Mouse (Mus musculus) limb, embryonic 10.5 days (tissue): ENCODE results near the gene Olfr787. TPM values are rescaled to one million over a fixed set of nuclear protein-coding genes. Genes with fewer than 3 reads are reported as not detected.

Source experiments
- DNase-seq: peaks from one replicate; pipeline ENCODE4 v3.0.0-alpha.2; 2017; ENCODE audit warnings: low spot score
- H3K27ac ChIP-seq: fragments of 300-500 bp; sonication (generic); 2 replicates; pipeline ENCODE4 v1.5.1; 2016; ENCODE audit warnings: mild to moderate bottlenecking
- H3K27me3 ChIP-seq: fragments of 300-500 bp; sonication (generic); 2 replicates; pipeline ENCODE4 v1.6.1; 2016; ENCODE audit warnings: low read depth, mild to moderate bottlenecking; ENCODE audit not compliant: poor library complexity, severe bottlenecking
- H3K36me3 ChIP-seq: fragments of 300-500 bp; sonication (generic); 2 replicates; pipeline ENCODE4 v1.6.1; 2016; ENCODE audit warnings: mild to moderate bottlenecking, moderate library complexity
- H3K4me1 ChIP-seq: fragments of 300-500 bp; sonication (generic); 2 replicates; pipeline ENCODE4 v1.6.1; 2016
- H3K4me3 ChIP-seq: fragments of 300-500 bp; sonication (generic); 2 replicates; pipeline ENCODE4 v1.5.1; 2016; ENCODE audit warnings: mild to moderate bottlenecking, moderate library complexity
- H3K9me3 ChIP-seq: fragments of 300-500 bp; sonication (generic); replicated peaks from 2 replicates; pipeline ENCODE4 v1.6.1; 2016; ENCODE audit warnings: mild to moderate bottlenecking
- whole genome bisulfite sequencing: fragments of 180-500 bp; shearing (Covaris S2); methylation state at CpG from one replicate; pipeline ENCODE4 v1.1.7; 2016; 5-methylcytosine and 5-hydroxymethylcytosine counted together
- polyA plus RNA-seq: library from polyadenylated mRNA; unstranded; fragments of >200 nt; fragmentation: Nextera tagmentation; extraction: Ambion mirVana; gene quantifications from 2 replicates; pipeline ENCODE4 v1.2.1, GENCODE M21; 2016

Olfr787 gene
- polyA plus RNA-seq: not detected in 2 replicates

GRCm38 (mm10) chr10:129461562-129461961 is at the start of gene Olfr787:
Gene Olfr787, plus strand, starts transcription at chr10:129461862.
- WGBS: 91% methylated on average over 3 of the region's 3 CpGs
- H3K4me1 ChIP-seq: no peaks in the 10 kb centered on the region
- no peak for DNase-seq
- H3K9me3 ChIP-seq: no peaks in the 10 kb centered on the region
- H3K36me3 ChIP-seq: no peaks in the 10 kb centered on the region
- H3K27ac ChIP-seq: no peak within 1 kb of the TSS
- no peak within 1 kb of the TSS for H3K4me3 ChIP-seq
- H3K27me3 ChIP-seq: no peaks in the 10 kb centered on the region

GRCm38 (mm10) chr10:129427006-129427405 is 34.7 kb upstream of the Olfr787 start, which contains the start of gene Olfr786:
Gene Olfr786, plus strand, starts transcription at chr10:129427306.
- Histone ChIP-seq H3K27me3 (no peaks in the 10 kb centered on the region), H3K4me1 (no peaks in the 10 kb centered on the region)

GRCm38 (mm10) chr10:129470698-129471097 is 9.0 kb downstream of the Olfr787 start, which contains the start of gene Olfr788:
Gene Olfr788, plus strand, starts transcription at chr10:129470998.
- H3K27ac ChIP-seq: no peak within 1 kb of the TSS
- no peak for DNase-seq
- H3K9me3 ChIP-seq: no peaks in the 10 kb centered on the region
- H3K27me3 ChIP-seq: no peaks in the 10 kb centered on the region
- H3K36me3 ChIP-seq: no peaks in the 10 kb centered on the region
- no peak within 1 kb of the TSS for H3K4me3 ChIP-seq
- H3K4me1 ChIP-seq: no peaks in the 10 kb centered on the region

More at GRCm38 (mm10) chr10:129427006-129427405, 34.7 kb upstream of the Olfr787 start, which contains the start of gene Olfr786:
- Histone ChIP-seq H3K9me3 (no peaks in the 10 kb centered on the region), H3K27ac (no peak within 1 kb of the TSS), H3K36me3 (no peaks in the 10 kb centered on the region), H3K4me3 (no peak within 1 kb of the TSS)
- no peak for DNase-seq

- Histone ChIP-seq H3K4me3 (no peak overlapping the region), H3K36me3 (no peaks in the 10 kb centered on the region), H3K27me3 (no peaks in the 10 kb centered on the region), H3K9me3 (no peaks in the 10 kb centered on the region), H3K27ac (no peak overlapping the region), H3K4me1 (no peaks in the 10 kb centered on the region)
- DNase-seq: no peak
- 77% methylated on average over 2 of the region's 2 CpGs for WGBS
Observed at GRCm38 (mm10) chr10:129473256-129473655, 11.6 kb downstream of the Olfr787 start.

GRCm38 (mm10) chr10:129473723-129474122 is 12.1 kb downstream of the Olfr787 start:
- H3K4me3 ChIP-seq: no peak overlapping the region
- no peak for DNase-seq
- H3K9me3 ChIP-seq: no peaks in the 10 kb centered on the region
- H3K27me3 ChIP-seq: no peaks in the 10 kb centered on the region
- no peaks in the 10 kb centered on the region for H3K36me3 ChIP-seq
- no peak overlapping the region for H3K27ac ChIP-seq
- H3K4me1 ChIP-seq: no peaks in the 10 kb centered on the region

GRCm38 (mm10) chr10:129484452-129484851 is 22.8 kb downstream of the Olfr787 start, which contains the start of gene Olfr789:
Gene Olfr789, plus strand, starts transcription at chr10:129484752.
- Histone ChIP-seq H3K4me1 (no peaks in the 10 kb centered on the region), H3K9me3 (no peaks in the 10 kb centered on the region), H3K27me3 (no peaks in the 10 kb centered on the region), H3K4me3 (no peak within 1 kb of the TSS), H3K27ac (no peak within 1 kb of the TSS), H3K36me3 (no peaks in the 10 kb centered on the region)
- DNase-seq: no peak
- 72% methylated on average over 2 of the region's 2 CpGs for WGBS

- 76% methylated on average over 2 of the region's 2 CpGs for WGBS
- Histone ChIP-seq H3K9me3 (no peaks in the 10 kb centered on the region), H3K27me3 (no peaks in the 10 kb centered on the region), H3K36me3 (no peaks in the 10 kb centered on the region), H3K4me1 (no peaks in the 10 kb centered on the region), H3K4me3 (no peak overlapping the region), H3K27ac (no peak overlapping the region)
- DNase-seq: no peak
Observed at GRCm38 (mm10) chr10:129490101-129490500, 28.4 kb downstream of the Olfr787 start.

GRCm38 (mm10) chr10:129498192-129498591 is 36.5 kb downstream of the Olfr787 start, which contains the start of gene Olfr790:
Gene Olfr790, plus strand, starts transcription at chr10:129498492.
- H3K27ac ChIP-seq: no peak within 1 kb of the TSS

More at GRCm38 (mm10) chr10:129498192-129498591, 36.5 kb downstream of the Olfr787 start, which contains the start of gene Olfr790:
- H3K36me3 ChIP-seq: no peaks in the 10 kb centered on the region
- H3K4me3 ChIP-seq: no peak within 1 kb of the TSS
- no peaks in the 10 kb centered on the region for H3K27me3 ChIP-seq
- H3K9me3 ChIP-seq: no peaks in the 10 kb centered on the region
- no peak for DNase-seq
- H3K4me1 ChIP-seq: no peaks in the 10 kb centered on the region

Other genes starting within 250 kb of the Olfr787 start
- gene Olfr774, start 225.7 kb upstream of the Olfr787 start, polyA plus RNA-seq: not detected in 2 replicates
- gene Olfr775, start 213.4 kb upstream of the Olfr787 start, polyA plus RNA-seq: not detected in 2 replicates
- gene Olfr776, start 202.7 kb upstream of the Olfr787 start, polyA plus RNA-seq: not detected in 2 replicates
- gene Olfr777, start 190.4 kb upstream of the Olfr787 start, polyA plus RNA-seq: not detected in 2 replicates
- gene Olfr780, start 143.7 kb upstream of the Olfr787 start, polyA plus RNA-seq: not detected in 2 replicates
- gene Olfr781, start 133.0 kb upstream of the Olfr787 start, polyA plus RNA-seq: not detected in 2 replicates
- gene Olfr782, start 113.0 kb upstream of the Olfr787 start, polyA plus RNA-seq: not detected in 2 replicates
- 0.08 and 0.13 TPM in 2 replicates for gene Olfr784, start 77.8 kb upstream of the Olfr787 start, polyA plus RNA-seq
- gene Olfr785, start 56.4 kb upstream of the Olfr787 start, polyA plus RNA-seq: not detected in 2 replicates
- gene Olfr786, start 34.6 kb upstream of the Olfr787 start, polyA plus RNA-seq: not detected in 2 replicates
- not detected in 2 replicates for gene Olfr788, start 9.1 kb downstream of the Olfr787 start, polyA plus RNA-seq
- gene Olfr789, start 22.9 kb downstream of the Olfr787 start, polyA plus RNA-seq: not detected in 2 replicates
- gene Olfr790, start 36.6 kb downstream of the Olfr787 start, polyA plus RNA-seq: not detected in 2 replicates
- gene Olfr791, start 59.9 kb downstream of the Olfr787 start, polyA plus RNA-seq: not detected in 2 replicates
- not detected in 2 replicates for gene Olfr792, start 77.3 kb downstream of the Olfr787 start, polyA plus RNA-seq
- not detected in 2 replicates for gene Olfr794, start 105.8 kb downstream of the Olfr787 start, polyA plus RNA-seq
- not detected in 2 replicates for gene Olfr796, start 150.7 kb downstream of the Olfr787 start, polyA plus RNA-seq
- gene Olfr798, start 166.1 kb downstream of the Olfr787 start, polyA plus RNA-seq: not detected in 2 replicates
- gene Olfr799, start 175.6 kb downstream of the Olfr787 start, polyA plus RNA-seq: not detected in 2 replicates
- gene Olfr800, start 195.8 kb downstream of the Olfr787 start, polyA plus RNA-seq: not detected in 2 replicates
- not detected in 2 replicates for gene Olfr801, start 212.0 kb downstream of the Olfr787 start, polyA plus RNA-seq
- 0.03 TPM in 1 of 2 replicates, not detected in the other for gene Olfr802, start 226.3 kb downstream of the Olfr787 start, polyA plus RNA-seq
- not detected in 2 replicates for gene Olfr803, start 232.4 kb downstream of the Olfr787 start, polyA plus RNA-seq
- gene Olfr804, start 241.3 kb downstream of the Olfr787 start, polyA plus RNA-seq: not detected in 2 replicates